Mouse (Mus musculus): ENCODE data around the gene Nudc. TPM values are rescaled to one million over a fixed set of nuclear protein-coding genes. Genes with fewer than 3 reads are reported as not detected.

Nudc gene
- polyA plus RNA-seq, 2 experiments = 88.2 to 124 TPM

GRCm38 (mm10) chr4:133494432-133494831 is 51.4 kb downstream of the Nudc start:
- no peak overlapping the region for H3K27ac ChIP-seq

GRCm38 (mm10) chr4:133493895-133494294 is 51.9 kb downstream of the Nudc start:
- H3K9me3 ChIP-seq (ENCODE audit: control insufficient read depth, low read length) = no peaks in the 10 kb centered on the region
- peak overlapping the region in 1 of 2 experiments; percentile 31; a peak in 1 of 4 replicates for H3K4me3 ChIP-seq (ENCODE audit: insufficient read depth in 1 of 2, low read depth in 2 of 2, low read length in 2 of 2)
- 15% methylated on average over 10 of the region's 12 CpGs for WGBS (ENCODE audit: insufficient replicate concordance)
- H3K9ac ChIP-seq (replicated peaks) = no peak overlapping the region
- peaks cover 0 to 18% of the 10 kb centered on the region in 2 experiments; a peak in 3 of 4 replicates for H3K4me1 ChIP-seq (replicated peaks; ENCODE audit: control insufficient read depth in 2 of 2, insufficient read depth in 2 of 2, low read length in 1 of 2)
- H3K27ac ChIP-seq = no peak overlapping the region
- DNase-seq (ENCODE audit: low read depth in 3 of 3, low spot score in 3 of 3) (no peak), ATAC-seq (ENCODE audit: insufficient read depth) (no peak)
- TF ChIP-seq CTCF (IDR thresholded peaks at IDR 0.05; ENCODE audit: low read depth) (no peak), EP300 (IDR thresholded peaks at IDR 0.05; ENCODE audit: low read depth) (no peak)
- H3K27me3 ChIP-seq (ENCODE audit: control insufficient read depth, insufficient read depth, low read length) = peaks cover 50% of the 10 kb centered on the region
- H3K36me3 ChIP-seq (replicated peaks; ENCODE audit: control insufficient read depth, insufficient read depth, low read depth) = no peaks in the 10 kb centered on the region
- H3K4me2 ChIP-seq (ENCODE audit: low read depth) = peak overlapping the region; percentile 66

More at GRCm38 (mm10) chr4:133494432-133494831, 51.4 kb downstream of the Nudc start:
- no peaks in the 10 kb centered on the region for H3K9me3 ChIP-seq (ENCODE audit: control insufficient read depth, low read length)
- ATAC-seq (ENCODE audit: insufficient read depth) (peak; percentile 46; the same call in 1 of the 2 replicates), DNase-seq (ENCODE audit: low read depth in 3 of 3, low spot score in 3 of 3) (peak; percentile 62 to 67 (median 64))
- H3K27me3 ChIP-seq (ENCODE audit: control insufficient read depth, insufficient read depth, low read length) = peaks cover 55% of the 10 kb centered on the region
- H3K9ac ChIP-seq (replicated peaks) = no peak overlapping the region
- TF ChIP-seq EP300 (IDR thresholded peaks at IDR 0.05; ENCODE audit: low read depth) (no peak), CTCF (IDR thresholded peaks at IDR 0.05; ENCODE audit: low read depth) (peak; percentile 97)
- no peaks in the 10 kb centered on the region for H3K36me3 ChIP-seq (replicated peaks; ENCODE audit: control insufficient read depth, insufficient read depth, low read depth)
- under 1% methylated on average over 12 of the region's 12 CpGs for WGBS (ENCODE audit: insufficient replicate concordance)
- peaks cover 0 to 13% of the 10 kb centered on the region in 2 experiments; a peak in 2 of 4 replicates for H3K4me1 ChIP-seq (replicated peaks; ENCODE audit: control insufficient read depth in 2 of 2, insufficient read depth in 2 of 2, low read length in 1 of 2)
- H3K4me3 ChIP-seq (ENCODE audit: insufficient read depth in 1 of 2, low read depth in 2 of 2, low read length in 2 of 2) = peak overlapping the region in 1 of 2 experiments; percentile 31; a peak in 1 of 4 replicates
- peak overlapping the region; percentile 66 for H3K4me2 ChIP-seq (ENCODE audit: low read depth)

- H3K36me3 ChIP-seq (replicated peaks; ENCODE audit: control insufficient read depth, insufficient read depth, low read depth) = no peaks in the 10 kb centered on the region
- DNase-seq (ENCODE audit: low read depth in 3 of 3, low spot score in 3 of 3) = no peak
Observed at GRCm38 (mm10) chr4:133491800-133492199, 54.0 kb downstream of the Nudc start.

GRCm38 (mm10) chr4:133489489-133490245 is 56.1 kb downstream of the Nudc start:
- WGBS (ENCODE audit: insufficient replicate concordance) = 51% methylated on average over 4 of the region's 4 CpGs
- Histone ChIP-seq H3K4me3 (ENCODE audit: insufficient read depth in 1 of 2, low read depth in 2 of 2, low read length in 2 of 2) (no peak overlapping the region), H3K4me2 (ENCODE audit: low read depth) (no peak overlapping the region), H3K27me3 (ENCODE audit: control insufficient read depth, insufficient read depth, low read length) (peaks cover 7% of the 10 kb centered on the region), H3K4me1 (replicated peaks; ENCODE audit: control insufficient read depth in 2 of 2, insufficient read depth in 2 of 2, low read length in 1 of 2) (peaks cover 2 to 22% of the 10 kb centered on the region in 2 experiments; a peak in 3 of 4 replicates), H3K36me3 (replicated peaks; ENCODE audit: control insufficient read depth, insufficient read depth, low read depth) (no peaks in the 10 kb centered on the region), H3K27ac (no peak overlapping the region), H3K9ac (replicated peaks) (no peak overlapping the region), H3K9me3 (ENCODE audit: control insufficient read depth, low read length) (no peaks in the 10 kb centered on the region)
- DNase-seq (ENCODE audit: low read depth in 3 of 3, low spot score in 3 of 3) (no peak), ATAC-seq (ENCODE audit: insufficient read depth) (no peak)
- TF ChIP-seq CTCF (IDR thresholded peaks at IDR 0.05; ENCODE audit: low read depth) (no peak), EP300 (IDR thresholded peaks at IDR 0.05; ENCODE audit: low read depth) (no peak)

More at GRCm38 (mm10) chr4:133491800-133492199, 54.0 kb downstream of the Nudc start:
- no peak for ATAC-seq (ENCODE audit: insufficient read depth)
- no peak overlapping the region for H3K27ac ChIP-seq
- 23% methylated on average over 10 of the region's 10 CpGs for WGBS (ENCODE audit: insufficient replicate concordance)
- TF ChIP-seq EP300 (IDR thresholded peaks at IDR 0.05; ENCODE audit: low read depth) (no peak; the same call in 1 of the 2 replicates), CTCF (IDR thresholded peaks at IDR 0.05; ENCODE audit: low read depth) (no peak)
- H3K27me3 ChIP-seq (ENCODE audit: control insufficient read depth, insufficient read depth, low read length) = peaks cover 29% of the 10 kb centered on the region
- H3K9me3 ChIP-seq (ENCODE audit: control insufficient read depth, low read length) = no peaks in the 10 kb centered on the region
- no peak overlapping the region for H3K9ac ChIP-seq (replicated peaks)
- H3K4me1 ChIP-seq (replicated peaks; ENCODE audit: control insufficient read depth in 2 of 2, insufficient read depth in 2 of 2, low read length in 1 of 2) = peaks cover 2 to 22% of the 10 kb centered on the region in 2 experiments; a peak in 3 of 4 replicates
- no peak overlapping the region for H3K4me2 ChIP-seq (ENCODE audit: low read depth)
- H3K4me3 ChIP-seq (ENCODE audit: insufficient read depth in 1 of 2, low read depth in 2 of 2, low read length in 2 of 2) = no peak overlapping the region
